Mouse (Mus musculus) small intestine, adult 2 months (tissue): ENCODE results near the gene Ptgdr2. TPM values are rescaled to one million over a fixed set of nuclear protein-coding genes. Genes with fewer than 3 reads are reported as not detected.

ENCODE experiments used
- H3K27ac ChIP-seq: fragments of 200-500 bp; 2 replicates; pipeline ENCODE4 v1.5.1; 2012; ENCODE audit warnings: low read depth, low read length, control low read depth, inconsistent platforms; ENCODE audit not compliant: insufficient read depth
- H3K27me3 ChIP-seq: fragments of 200-500 bp; 2 replicates; pipeline ENCODE4 v1.6.1; 2012; ENCODE audit warnings: mild to moderate bottlenecking, moderate library complexity, low read length, inconsistent platforms; ENCODE audit not compliant: control insufficient read depth, insufficient read depth
- H3K36me3 ChIP-seq: fragments of 200-500 bp; 2 replicates; pipeline ENCODE4 v1.6.1; 2012; ENCODE audit warnings: mild to moderate bottlenecking, low read length, control low read depth, inconsistent platforms; ENCODE audit not compliant: control insufficient read depth, insufficient read depth
- H3K4me1 ChIP-seq: fragments of 200-500 bp; 2 replicates; pipeline ENCODE4 v1.6.1; 2012; ENCODE audit warnings: low read length, inconsistent platforms, mixed read lengths; ENCODE audit not compliant: control insufficient read depth, insufficient read depth, insufficient read length
- H3K4me3 ChIP-seq: fragments of 200-500 bp; 2 replicates; pipeline ENCODE4 v1.5.1; 2012; ENCODE audit warnings: low read depth, mild to moderate bottlenecking, control low read depth, inconsistent platforms, low read length, moderate library complexity
- CTCF ChIP-seq: fragments of 200-500 bp; IDR thresholded peaks from 2 replicates; pipeline ENCODE4 v1.5.1; 2012; ENCODE audit warnings: low read depth, mild to moderate bottlenecking, control low read depth, inconsistent platforms, low read length, moderate library complexity, mixed read lengths; ENCODE audit not compliant: insufficient replicate concordance, insufficient read length; ENCODE audit errors: extremely low read depth
- POLR2A ChIP-seq: fragments of 200-500 bp; IDR thresholded peaks from 2 replicates; pipeline ENCODE4 v1.6.1; 2012; ENCODE audit warnings: low read depth, mild to moderate bottlenecking, control low read depth, inconsistent platforms, low read length, moderate library complexity
- WGBS: fragments of 180-500 bp; shearing (Covaris S2); methylation state at CpG from one replicate; pipeline ENCODE4 v1.1.7; 2018; 5-methylcytosine and 5-hydroxymethylcytosine counted together
- polyA plus RNA-seq: library from polyadenylated mRNA; depleted of rRNA; stranded (reverse); fragments of >200 nt; gene quantifications from 2 replicates; pipeline ENCODE4 v1.2.3, GENCODE M21; 2012

Ptgdr2 gene
- polyA plus RNA-seq, 1 experiment: 0.86 TPM

DNA sequence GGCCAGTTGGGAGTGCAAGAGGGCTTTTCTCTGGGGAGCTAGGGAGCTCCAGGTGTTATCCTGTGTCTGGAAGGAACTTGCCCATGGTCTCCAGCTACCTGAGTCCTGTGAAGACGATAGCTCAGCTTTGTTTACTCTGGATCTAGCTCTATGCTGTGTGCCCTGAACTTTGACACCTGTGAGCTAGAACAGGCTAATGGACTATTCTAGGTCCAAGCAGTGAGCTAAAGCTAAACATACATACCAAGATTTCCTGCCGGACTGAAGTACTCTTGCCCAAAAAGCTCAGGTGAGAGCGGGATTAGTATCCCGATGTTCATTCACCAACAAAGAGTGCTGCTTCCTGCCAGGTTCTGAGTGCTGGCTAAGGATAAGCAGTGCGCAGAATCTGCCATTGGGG lies 32.4 kb upstream of the Ptgdr2 start:
- Histone ChIP-seq H3K36me3 (peaks cover 52% of the 10 kb centered on the region), H3K27ac (no peak overlapping the region; the same call in 1 of the 2 replicates), H3K4me1 (0 out of 2 replicates have a peak, but pooled peaks cover 2% of the 10 kb centered on the region), H3K4me3 (no peak overlapping the region), H3K27me3 (no peaks in the 10 kb centered on the region)
- no peak for TF ChIP-seq POLR2A
- no peak for TF ChIP-seq CTCF
- WGBS: 64% methylated on average over 5 of the region's 5 CpGs

DNA sequence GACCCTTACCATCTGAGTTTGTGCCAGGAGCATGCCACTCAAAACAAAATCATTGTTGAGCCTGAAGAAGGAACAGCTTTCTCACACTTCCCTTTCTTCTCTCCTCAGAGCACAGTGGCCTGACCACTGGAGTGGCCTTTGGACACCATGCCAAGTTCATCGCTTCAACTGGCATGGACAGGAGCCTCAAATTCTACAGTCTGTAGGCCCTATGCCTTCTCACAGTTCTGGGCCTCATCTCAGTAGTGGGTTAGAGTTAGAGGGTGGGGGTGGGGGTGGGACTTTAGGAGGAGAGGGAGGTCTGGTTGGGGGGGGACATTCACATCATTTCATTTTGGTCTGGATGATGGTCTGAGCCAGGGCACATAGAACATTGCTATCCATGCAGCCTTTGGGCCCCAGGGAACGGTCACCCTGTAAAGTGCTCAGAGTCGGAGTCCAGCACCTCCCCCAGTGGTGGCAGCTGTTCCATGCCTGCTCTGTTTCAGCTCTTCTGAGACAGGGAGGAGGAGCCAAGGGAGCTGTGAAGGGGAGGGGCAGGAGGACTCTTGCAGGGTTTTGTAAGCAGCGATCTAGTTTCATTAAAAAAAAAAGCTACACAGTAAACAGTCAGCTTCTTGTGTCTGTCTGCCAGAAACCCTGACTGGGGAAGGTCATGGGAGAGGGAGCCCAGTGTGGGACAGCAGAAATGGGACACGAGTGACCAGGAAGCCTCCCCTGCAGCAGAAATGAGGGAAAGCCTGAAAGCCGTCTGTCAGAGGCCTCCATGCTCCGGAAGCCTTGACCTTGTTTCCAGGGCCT lies 31.8 kb upstream of the Ptgdr2 start:
- Histone ChIP-seq H3K27me3 (no peaks in the 10 kb centered on the region), H3K27ac (peak overlapping the region; percentile 58), H3K4me1 (0 out of 2 replicates have a peak, but pooled peaks cover 2% of the 10 kb centered on the region), H3K4me3 (no peak overlapping the region), H3K36me3 (peaks cover 47% of the 10 kb centered on the region)
- TF ChIP-seq POLR2A: no peak
- WGBS: 54% methylated on average over 7 of the region's 7 CpGs

DNA sequence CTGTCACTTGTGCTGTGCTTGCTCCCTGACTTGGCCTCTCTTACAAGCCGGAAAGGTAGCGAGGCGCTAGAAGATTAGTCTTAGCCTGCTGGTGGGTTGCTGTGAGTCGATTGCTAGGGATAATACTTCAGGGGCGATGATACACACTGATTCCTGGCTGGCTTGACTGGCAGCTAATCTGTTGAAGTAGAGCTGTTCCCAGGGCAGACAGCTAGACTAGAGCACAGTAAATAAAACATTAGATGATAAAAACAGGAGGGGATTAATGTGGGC lies 31.3 kb upstream of the Ptgdr2 start:
- peaks cover 41% of the 10 kb centered on the region for H3K36me3 ChIP-seq
- H3K27me3 ChIP-seq: no peaks in the 10 kb centered on the region
- TF ChIP-seq CTCF: no peak
- TF ChIP-seq POLR2A: no peak
- WGBS: 74% methylated on average over 5 of the region's 5 CpGs
- no peak overlapping the region for H3K4me3 ChIP-seq
- 0 out of 2 replicates have a peak, but pooled peaks cover 2% of the 10 kb centered on the region for H3K4me1 ChIP-seq
- H3K27ac ChIP-seq: peak overlapping the region; percentile 58

DNA sequence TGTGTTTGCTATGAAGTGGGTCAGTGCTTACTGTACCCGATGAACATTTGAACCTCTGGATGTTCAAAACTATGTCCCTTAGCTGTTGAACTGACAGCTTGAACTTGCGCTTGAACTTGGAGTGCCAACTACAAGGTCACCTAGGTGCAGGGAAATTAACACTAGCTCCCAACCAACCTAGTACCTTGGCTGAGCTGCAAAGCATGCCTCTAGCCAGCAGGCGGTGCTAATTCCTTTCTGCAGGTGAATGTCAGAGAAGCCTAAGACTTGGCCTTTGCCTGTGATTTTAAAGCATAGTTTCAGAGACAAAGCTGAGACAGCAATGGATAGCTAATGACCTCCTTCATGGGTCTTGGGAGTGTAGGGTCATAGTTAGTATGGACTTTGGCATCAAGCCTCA lies 29.1 kb upstream of the Ptgdr2 start:
- no peaks in the 10 kb centered on the region for H3K27me3 ChIP-seq
- H3K4me1 ChIP-seq: 0 out of 2 replicates have a peak, but pooled peaks cover 2% of the 10 kb centered on the region
- no peak overlapping the region for H3K27ac ChIP-seq
- 35% methylated on average over 3 of the region's 3 CpGs for WGBS
- H3K4me3 ChIP-seq: no peak overlapping the region
- peaks cover 21% of the 10 kb centered on the region for H3K36me3 ChIP-seq
- peak; percentile 80; the same call in 1 of the 2 replicates for TF ChIP-seq CTCF
- no peak for TF ChIP-seq POLR2A

DNA sequence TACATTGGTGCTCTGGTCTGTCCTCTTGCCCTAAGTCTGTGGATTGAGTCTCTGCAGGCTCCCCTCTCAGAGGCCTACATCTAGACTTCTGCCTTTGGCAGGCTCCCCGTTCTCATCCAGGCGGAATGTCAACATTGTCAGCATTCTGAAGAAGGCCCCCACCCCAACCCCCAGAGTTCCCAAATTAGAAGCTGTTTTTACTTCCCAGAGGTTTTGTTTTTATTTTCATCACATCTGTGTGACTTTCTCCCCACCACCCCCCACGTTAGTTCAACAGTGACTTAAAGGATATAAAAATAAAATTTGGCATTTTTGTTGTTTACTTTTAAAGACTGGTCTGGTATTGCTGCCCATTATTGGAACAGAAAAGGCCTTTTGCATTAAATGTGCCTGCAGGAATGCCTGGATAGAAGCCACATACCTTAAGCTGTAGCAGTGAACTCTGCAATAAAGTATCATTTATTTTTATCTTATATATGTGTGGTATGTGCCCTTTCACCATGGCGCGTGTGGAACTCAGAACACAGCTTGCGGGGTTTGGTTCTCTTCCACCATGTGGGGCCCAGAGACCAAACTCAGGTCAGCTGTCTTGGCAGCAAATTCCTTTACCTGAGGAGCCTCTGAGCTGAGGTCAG lies 27.8 kb upstream of the Ptgdr2 start:
- Histone ChIP-seq H3K27me3 (no peaks in the 10 kb centered on the region), H3K4me3 (no peak overlapping the region), H3K27ac (no peak overlapping the region; the same call in 1 of the 2 replicates), H3K4me1 (0 out of 2 replicates have a peak, but pooled peaks cover 2% of the 10 kb centered on the region), H3K36me3 (peaks cover 10% of the 10 kb centered on the region)
- TF ChIP-seq POLR2A (no peak), CTCF (no peak)
- WGBS: 78% methylated on average over 6 of the region's 6 CpGs

DNA sequence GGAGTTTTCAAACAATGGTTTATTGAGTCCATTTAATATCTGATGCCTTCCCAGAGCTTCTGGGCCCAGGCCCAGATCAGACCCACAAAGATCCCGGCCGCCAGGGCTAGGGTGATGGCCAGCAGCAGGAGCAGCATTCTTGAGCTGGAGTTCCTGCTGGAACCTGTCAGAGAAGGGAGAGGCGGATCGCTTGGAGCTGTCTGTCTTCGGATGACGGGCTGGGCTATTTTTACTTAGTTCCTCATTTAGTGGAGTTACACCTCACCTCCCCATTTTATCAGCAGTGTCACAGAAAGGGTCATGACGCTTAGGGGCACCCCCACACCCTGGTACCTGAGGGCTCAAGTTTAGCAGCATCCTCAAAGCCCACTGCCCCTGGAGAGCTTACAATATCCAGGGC lies 22.7 kb upstream of the Ptgdr2 start:
- H3K4me3 ChIP-seq: no peak overlapping the region
- TF ChIP-seq POLR2A (no peak), CTCF (no peak)
- 61% methylated on average over 7 of the region's 7 CpGs for WGBS
- no peaks in the 10 kb centered on the region for H3K36me3 ChIP-seq
- H3K27me3 ChIP-seq: no peaks in the 10 kb centered on the region
- H3K4me1 ChIP-seq: peaks cover 6% of the 10 kb centered on the region; the same call in 1 of the 2 replicates
- no peak overlapping the region for H3K27ac ChIP-seq

DNA sequence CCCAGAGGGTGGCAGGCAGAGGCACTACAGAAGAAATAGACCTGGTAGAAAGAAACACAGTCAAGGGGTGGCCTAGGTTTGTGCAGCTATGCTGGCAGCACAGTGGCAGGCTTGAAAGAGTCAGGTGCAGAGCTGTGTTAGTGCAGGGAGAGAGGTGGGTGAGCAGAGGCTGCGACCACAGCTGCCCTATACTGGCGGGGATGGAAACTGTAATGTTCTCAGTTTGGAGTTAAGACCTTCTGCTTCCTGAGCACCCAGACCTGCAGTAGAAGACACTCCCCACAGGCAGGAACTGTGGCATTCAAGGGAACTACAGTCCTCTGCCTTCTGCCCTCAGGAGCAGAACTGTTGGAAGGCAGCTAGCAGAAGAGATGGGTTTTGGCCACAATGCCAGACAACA lies 22.1 kb upstream of the Ptgdr2 start:
- WGBS: 94% methylated on average over 2 of the region's 2 CpGs
- no peak for TF ChIP-seq CTCF
- TF ChIP-seq POLR2A: no peak
- no peak overlapping the region for H3K27ac ChIP-seq

More for the DNA sequence above, 22.1 kb upstream of the Ptgdr2 start:
- peaks cover 6% of the 10 kb centered on the region; the same call in 1 of the 2 replicates for H3K4me1 ChIP-seq
- H3K27me3 ChIP-seq: no peaks in the 10 kb centered on the region
- no peak overlapping the region for H3K4me3 ChIP-seq
- no peaks in the 10 kb centered on the region for H3K36me3 ChIP-seq
